Mouse (Mus musculus): ENCODE data around the gene Itprid2.

The Itprid2 gene

GRCm38 (mm10) chr2:79651185-79651584 lies 16.0 kb downstream of the Itprid2 start:
- no peak for DNase-seq (ENCODE audit: low spot score)

GRCm38 (mm10) chr2:79651701-79652100 lies 16.5 kb downstream of the Itprid2 start:
- no peak for DNase-seq (ENCODE audit: low spot score)

GRCm38 (mm10) chr2:79652502-79652901 lies 17.4 kb downstream of the Itprid2 start:
- no peak for DNase-seq (ENCODE audit: low spot score)

- DNase-seq (ENCODE audit: low spot score), result no peak
These were observed 18.1 kb downstream of the Itprid2 start for GRCm38 (mm10) chr2:79653093-79653808.

- no peak for DNase-seq (ENCODE audit: low spot score)
These were observed 18.6 kb downstream of the Itprid2 start for GRCm38 (mm10) chr2:79653809-79654164.

GRCm38 (mm10) chr2:79657062-79657461 lies 21.9 kb downstream of the Itprid2 start:
- DNase-seq (ENCODE audit: low spot score), result no peak

- no peak for DNase-seq (ENCODE audit: low spot score)
These were observed 25.4 kb downstream of the Itprid2 start for GRCm38 (mm10) chr2:79660417-79661185.

GRCm38 (mm10) chr2:79661486-79662104 lies 26.4 kb downstream of the Itprid2 start:
- DNase-seq (ENCODE audit: low spot score), result no peak

GRCm38 (mm10) chr2:79664532-79665286 lies 29.6 kb downstream of the Itprid2 start:
- no peak for DNase-seq (ENCODE audit: low spot score)

GRCm38 (mm10) chr2:79665492-79665891 lies 30.3 kb downstream of the Itprid2 start:
- DNase-seq (ENCODE audit: low spot score), result no peak

- DNase-seq (ENCODE audit: low spot score), result no peak
These were observed 40.1 kb downstream of the Itprid2 start for GRCm38 (mm10) chr2:79675266-79675665.

- DNase-seq (ENCODE audit: low spot score), result no peak
These were observed 42.6 kb downstream of the Itprid2 start for GRCm38 (mm10) chr2:79677663-79678257.

- DNase-seq (ENCODE audit: low spot score), result peak; percentile 2
These were observed 46.5 kb downstream of the Itprid2 start for GRCm38 (mm10) chr2:79681672-79682071.

GRCm38 (mm10) chr2:79683258-79683657 lies 48.1 kb downstream of the Itprid2 start:
- peak; percentile 4 for DNase-seq (ENCODE audit: low spot score)

- no peak for DNase-seq (ENCODE audit: low spot score)
These were observed 55.7 kb downstream of the Itprid2 start for GRCm38 (mm10) chr2:79690838-79691237.

- no peak for DNase-seq (ENCODE audit: low spot score)
These were observed 60.0 kb downstream of the Itprid2 start for GRCm38 (mm10) chr2:79695190-79695589.

- no peak for DNase-seq (ENCODE audit: low spot score)
These were observed 60.8 kb downstream of the Itprid2 start for GRCm38 (mm10) chr2:79695939-79696338.

GRCm38 (mm10) chr2:79696478-79697230 lies 61.5 kb downstream of the Itprid2 start:
- DNase-seq (ENCODE audit: low spot score), result no peak

GRCm38 (mm10) chr2:79698166-79698565 lies 63.0 kb downstream of the Itprid2 start:
- no peak for DNase-seq (ENCODE audit: low spot score)

- no peak for DNase-seq (ENCODE audit: low spot score)
These were observed 69.6 kb downstream of the Itprid2 start for GRCm38 (mm10) chr2:79704773-79705172.

GRCm38 (mm10) chr2:79707575-79707974 lies 72.4 kb downstream of the Itprid2 start, which contains the start of gene Ppp1r1c:
Gene Ppp1r1c, plus strand, starts transcription at chr2:79707780.
- DNase-seq (ENCODE audit: low spot score), result no peak
